8 mouse cellular contexts compared by ENCODE assay signal in genomic region chr2:124610586-124611105, GRCm38 (mm10).
DNase-seq lines count a peak whose midpoint lies in the region; ATAC-seq and TF ChIP-seq lines count a peak whose summit lies in the region.

No protein-coding gene starts in this region.

- peak overlapping the region; percentile 96 for H3K9ac ChIP-seq in heart, embryonic 12.5 days
- peak overlapping the region; percentile 69 for H3K9ac ChIP-seq in forebrain, embryonic 12.5 days
- H3K9ac ChIP-seq in liver, embryonic 14.5 days (replicated peaks): peak overlapping the region; percentile 34
- peak overlapping the region; percentile 68 for H3K9ac ChIP-seq in stomach, embryonic 15.5 days

- WGBS in heart, embryonic 12.5 days: under 1% methylated on average over 39 of the region's 39 CpGs
- under 1% methylated on average over 35 of the region's 39 CpGs for WGBS in forebrain, embryonic 12.5 days
- under 1% methylated on average over 39 of the region's 39 CpGs for WGBS in liver, embryonic 14.5 days (ENCODE audit: insufficient replicate concordance)
- under 1% methylated on average over 39 of the region's 39 CpGs for WGBS in stomach, embryonic 15.5 days

- H3K36me3 ChIP-seq in heart, embryonic 12.5 days: no peaks in the 10 kb centered on the region
- no peaks in the 10 kb centered on the region for H3K36me3 ChIP-seq in forebrain, embryonic 12.5 days (replicated peaks)
- H3K36me3 ChIP-seq in liver, embryonic 14.5 days (replicated peaks; ENCODE audit: control insufficient read depth, insufficient read depth, low read depth): no peaks in the 10 kb centered on the region
- H3K36me3 ChIP-seq in stomach, embryonic 15.5 days: no peaks in the 10 kb centered on the region

- H3K4me3 ChIP-seq in heart, embryonic 12.5 days: peak overlapping the region; percentile 87
- peak overlapping the region; percentile 77 for H3K4me3 ChIP-seq in forebrain, embryonic 12.5 days (replicated peaks)
- peak overlapping the region; percentile 49 to 60 for H3K4me3 ChIP-seq in liver, embryonic 14.5 days (ENCODE audit: insufficient read depth in 1 of 2, low read depth in 2 of 2, low read length in 2 of 2)
- H3K4me3 ChIP-seq in stomach, embryonic 15.5 days (replicated peaks): peak overlapping the region; percentile 81

- ATAC-seq in heart, embryonic 12.5 days (ENCODE audit: insufficient number of reproducible peaks, low FRiP score): no peak; the same call in 1 of the 2 replicates
- ATAC-seq in forebrain, embryonic 12.5 days (ENCODE audit: low FRiP score): peak; percentile 74
- ATAC-seq in liver, embryonic 14.5 days (ENCODE audit: insufficient read depth): no peak
- no peak; the same call in 1 of the 2 replicates for ATAC-seq in stomach, embryonic 15.5 days (ENCODE audit: insufficient read depth, low FRiP score, low read depth)

- H3K4me1 ChIP-seq in heart, embryonic 12.5 days (replicated peaks): peaks cover 56% of the 10 kb centered on the region
- peaks cover 25% of the 10 kb centered on the region for H3K4me1 ChIP-seq in forebrain, embryonic 12.5 days
- peaks cover 0 to 8% of the 10 kb centered on the region in 2 experiments; a peak in 1 of 4 replicates for H3K4me1 ChIP-seq in liver, embryonic 14.5 days (replicated peaks; ENCODE audit: control insufficient read depth in 2 of 2, insufficient read depth in 2 of 2, low read length in 1 of 2)
- H3K4me1 ChIP-seq in stomach, embryonic 15.5 days: peaks cover 8% of the 10 kb centered on the region; the same call in 1 of the 2 replicates

- TF ChIP-seq EP300 in liver, embryonic 14.5 days (IDR thresholded peaks at IDR 0.05; ENCODE audit: low read depth): no peak

- peak overlapping the region; percentile 73 for H3K4me2 ChIP-seq in heart, embryonic 12.5 days
- H3K4me2 ChIP-seq in forebrain, embryonic 12.5 days: peak overlapping the region; percentile 95
- peak overlapping the region; percentile 51 for H3K4me2 ChIP-seq in liver, embryonic 14.5 days (ENCODE audit: low read depth)
- H3K4me2 ChIP-seq in stomach, embryonic 15.5 days: peak overlapping the region; percentile 83

- no peaks in the 10 kb centered on the region for H3K9me3 ChIP-seq in heart, embryonic 12.5 days (replicated peaks)
- no peaks in the 10 kb centered on the region for H3K9me3 ChIP-seq in forebrain, embryonic 12.5 days
- no peaks in the 10 kb centered on the region for H3K9me3 ChIP-seq in liver, embryonic 14.5 days (ENCODE audit: control insufficient read depth, low read length)
- no peaks in the 10 kb centered on the region for H3K9me3 ChIP-seq in stomach, embryonic 15.5 days

- TF ChIP-seq CTCF in liver, embryonic 14.5 days (IDR thresholded peaks at IDR 0.05; ENCODE audit: low read depth): no peak

- peak overlapping the region; percentile 95 for H3K27ac ChIP-seq in heart, embryonic 12.5 days (ENCODE audit: poor library complexity, severe bottlenecking)
- H3K27ac ChIP-seq in forebrain, embryonic 12.5 days: peak overlapping the region; percentile 87
- no peak overlapping the region for H3K27ac ChIP-seq in liver, embryonic 14.5 days
- H3K27ac ChIP-seq in stomach, embryonic 15.5 days: peak overlapping the region; percentile 98

- H3K27me3 ChIP-seq in heart, embryonic 12.5 days (replicated peaks): no peaks in the 10 kb centered on the region
- H3K27me3 ChIP-seq in forebrain, embryonic 12.5 days: peaks cover 26% of the 10 kb centered on the region
- H3K27me3 ChIP-seq in liver, embryonic 14.5 days (ENCODE audit: control insufficient read depth, insufficient read depth, low read length): peaks cover 27% of the 10 kb centered on the region
- no peaks in the 10 kb centered on the region for H3K27me3 ChIP-seq in stomach, embryonic 15.5 days (replicated peaks)

- no peak for DNase-seq in heart, postnatal 4 days
- peak; percentile 14 for DNase-seq in ES-CJ7 (ENCODE audit: low read depth, low spot score)
- no peak for DNase-seq in liver, embryonic 14.5 days (ENCODE audit: low read depth in 3 of 3, low spot score in 3 of 3)
- DNase-seq in gastrocnemius, adult 18-20 months (ENCODE audit: low spot score): no peak
- no peak for DNase-seq in adrenal gland, adult 18-20 months (ENCODE audit: low spot score in 2 of 2)

Comparison
In these comparisons a context has a peak if more than half of its experiments do, and no peak if none do; other contexts are left out.
1. H3K9ac ChIP-seq: peak in every context shown above with its lines; median percentile 96 in heart, embryonic 12.5 days; 69 in forebrain, embryonic 12.5 days; 68 in stomach, embryonic 15.5 days; 34 in liver, embryonic 14.5 days.